Mouse (Mus musculus): ENCODE results near the gene Ankle2. TPM values are rescaled to one million over a fixed set of nuclear protein-coding genes. Genes with fewer than 3 reads are reported as not detected.

The Ankle2 gene
- total RNA-seq, 1 experiment, result 83.3 TPM

- H3K9me3 ChIP-seq (ENCODE audit: control insufficient read depth, insufficient read depth, low read depth, low read length), result no peaks in the 10 kb centered on the region
- no peaks in the 10 kb centered on the region for H3K4me1 ChIP-seq (ENCODE audit: control insufficient read depth in 2 of 2, insufficient read depth in 2 of 2, low read length in 2 of 2, poor library complexity in 1 of 2)
- no peak for TF ChIP-seq ZC3H11A (IDR thresholded peaks at IDR 0.05; ENCODE audit: borderline replicate concordance, low read depth, low read length)
- TF ChIP-seq CHD2 (IDR thresholded peaks at IDR 0.05; ENCODE audit: low read depth, low read length), result no peak
- TF ChIP-seq ZNF384 (IDR thresholded peaks at IDR 0.05; ENCODE audit: low read depth, low read length), result no peak
- TF ChIP-seq HCFC1 (IDR thresholded peaks at IDR 0.05; ENCODE audit: borderline replicate concordance, insufficient read depth, low read length), result no peak
- TF ChIP-seq MAFK (IDR thresholded peaks at IDR 0.05; ENCODE audit: insufficient read depth, low read depth, low read length), result no peak
- DNase-seq (ENCODE audit: low read depth, low spot score), result no peak
- H3K36me3 ChIP-seq (ENCODE audit: control insufficient read depth, insufficient read depth, low read length, poor library complexity, severe bottlenecking), result peaks cover 9% of the 10 kb centered on the region
- H3K9ac ChIP-seq (ENCODE audit: insufficient read depth, low read depth, low read length, poor library complexity, severe bottlenecking), result no peak overlapping the region
- in situ Hi-C loops (cut with MboI; ENCODE audit: low sequenced_read_pairs in 2 of 2, unreplicated experiment in 2 of 2), result no loop called here
- H3K27ac ChIP-seq (ENCODE audit: insufficient read depth, low read depth, low read length, poor library complexity, severe bottlenecking), result no peak overlapping the region
- no peak overlapping the region for H3K4me3 ChIP-seq (ENCODE audit: insufficient read depth in 1 of 2, low read depth in 1 of 2, low read length in 2 of 2, poor library complexity in 1 of 2, severe bottlenecking in 1 of 2)
Measured at GRCm38 (mm10) chr5:110211312-110211711, 19.5 kb upstream of the Ankle2 start.

GRCm38 (mm10) chr5:110216780-110217179, 14.0 kb upstream of the Ankle2 start:
- Histone ChIP-seq H3K4me3 (ENCODE audit: insufficient read depth in 1 of 2, low read depth in 1 of 2, low read length in 2 of 2, poor library complexity in 1 of 2, severe bottlenecking in 1 of 2) (no peak overlapping the region), H3K36me3 (ENCODE audit: control insufficient read depth, insufficient read depth, low read length, poor library complexity, severe bottlenecking) (peaks cover 2% of the 10 kb centered on the region; the same call in 1 of the 2 replicates)
- in situ Hi-C loops (cut with MboI; ENCODE audit: low sequenced_read_pairs in 2 of 2, unreplicated experiment in 2 of 2), result no loop called here

GRCm38 (mm10) chr5:110220331-110220730, 10.5 kb upstream of the Ankle2 start:
- TF ChIP-seq CHD2 (IDR thresholded peaks at IDR 0.05; ENCODE audit: low read depth, low read length), result no peak
- TF ChIP-seq ZC3H11A (IDR thresholded peaks at IDR 0.05; ENCODE audit: borderline replicate concordance, low read depth, low read length), result no peak
- no peak for TF ChIP-seq ZNF384 (IDR thresholded peaks at IDR 0.05; ENCODE audit: low read depth, low read length)
- no peak for TF ChIP-seq HCFC1 (IDR thresholded peaks at IDR 0.05; ENCODE audit: borderline replicate concordance, insufficient read depth, low read length)
- TF ChIP-seq MAFK (IDR thresholded peaks at IDR 0.05; ENCODE audit: insufficient read depth, low read depth, low read length), result no peak
- in situ Hi-C loops (cut with MboI; ENCODE audit: low sequenced_read_pairs in 2 of 2, unreplicated experiment in 2 of 2), result no loop called here
- no peak for DNase-seq (ENCODE audit: low read depth, low spot score)
- no peaks in the 10 kb centered on the region for H3K9me3 ChIP-seq (ENCODE audit: control insufficient read depth, insufficient read depth, low read depth, low read length)
- H3K36me3 ChIP-seq (ENCODE audit: control insufficient read depth, insufficient read depth, low read length, poor library complexity, severe bottlenecking), result peaks cover 8% of the 10 kb centered on the region
- H3K9ac ChIP-seq (ENCODE audit: insufficient read depth, low read depth, low read length, poor library complexity, severe bottlenecking), result no peak overlapping the region
- no peak overlapping the region for H3K4me3 ChIP-seq (ENCODE audit: insufficient read depth in 1 of 2, low read depth in 1 of 2, low read length in 2 of 2, poor library complexity in 1 of 2, severe bottlenecking in 1 of 2)
- H3K27ac ChIP-seq (ENCODE audit: insufficient read depth, low read depth, low read length, poor library complexity, severe bottlenecking), result no peak overlapping the region
- H3K4me1 ChIP-seq (ENCODE audit: control insufficient read depth in 2 of 2, insufficient read depth in 2 of 2, low read length in 2 of 2, poor library complexity in 1 of 2), result no peaks in the 10 kb centered on the region

More at GRCm38 (mm10) chr5:110216780-110217179, 14.0 kb upstream of the Ankle2 start:
- no peak overlapping the region for H3K9ac ChIP-seq (ENCODE audit: insufficient read depth, low read depth, low read length, poor library complexity, severe bottlenecking)
- no peaks in the 10 kb centered on the region for H3K9me3 ChIP-seq (ENCODE audit: control insufficient read depth, insufficient read depth, low read depth, low read length)
- TF ChIP-seq ZC3H11A (IDR thresholded peaks at IDR 0.05; ENCODE audit: borderline replicate concordance, low read depth, low read length), result no peak
- no peak for TF ChIP-seq CHD2 (IDR thresholded peaks at IDR 0.05; ENCODE audit: low read depth, low read length)
- TF ChIP-seq ZNF384 (IDR thresholded peaks at IDR 0.05; ENCODE audit: low read depth, low read length), result no peak
- TF ChIP-seq HCFC1 (IDR thresholded peaks at IDR 0.05; ENCODE audit: borderline replicate concordance, insufficient read depth, low read length), result no peak
- no peak for TF ChIP-seq MAFK (IDR thresholded peaks at IDR 0.05; ENCODE audit: insufficient read depth, low read depth, low read length)
- no peak for DNase-seq (ENCODE audit: low read depth, low spot score)
- no peaks in the 10 kb centered on the region for H3K4me1 ChIP-seq (ENCODE audit: control insufficient read depth in 2 of 2, insufficient read depth in 2 of 2, low read length in 2 of 2, poor library complexity in 1 of 2)
- H3K27ac ChIP-seq (ENCODE audit: insufficient read depth, low read depth, low read length, poor library complexity, severe bottlenecking), result no peak overlapping the region

GRCm38 (mm10) chr5:110222757-110223156, 8.0 kb upstream of the Ankle2 start:
- no peak for DNase-seq (ENCODE audit: low read depth, low spot score)
- in situ Hi-C loops (cut with MboI; ENCODE audit: low sequenced_read_pairs in 2 of 2, unreplicated experiment in 2 of 2), result no loop called here
- Histone ChIP-seq H3K9ac (ENCODE audit: insufficient read depth, low read depth, low read length, poor library complexity, severe bottlenecking) (no peak overlapping the region), H3K27ac (ENCODE audit: insufficient read depth, low read depth, low read length, poor library complexity, severe bottlenecking) (no peak overlapping the region), H3K36me3 (ENCODE audit: control insufficient read depth, insufficient read depth, low read length, poor library complexity, severe bottlenecking) (peaks cover 8% of the 10 kb centered on the region), H3K4me3 (ENCODE audit: insufficient read depth in 1 of 2, low read depth in 1 of 2, low read length in 2 of 2, poor library complexity in 1 of 2, severe bottlenecking in 1 of 2) (no peak overlapping the region), H3K4me1 (ENCODE audit: control insufficient read depth in 2 of 2, insufficient read depth in 2 of 2, low read length in 2 of 2, poor library complexity in 1 of 2) (no peaks in the 10 kb centered on the region), H3K9me3 (ENCODE audit: control insufficient read depth, insufficient read depth, low read depth, low read length) (no peaks in the 10 kb centered on the region)
- TF ChIP-seq HCFC1 (IDR thresholded peaks at IDR 0.05; ENCODE audit: borderline replicate concordance, insufficient read depth, low read length) (no peak), CHD2 (IDR thresholded peaks at IDR 0.05; ENCODE audit: low read depth, low read length) (no peak), ZC3H11A (IDR thresholded peaks at IDR 0.05; ENCODE audit: borderline replicate concordance, low read depth, low read length) (no peak), MAFK (IDR thresholded peaks at IDR 0.05; ENCODE audit: insufficient read depth, low read depth, low read length) (no peak)

GRCm38 (mm10) chr5:110225056-110225455, 5.7 kb upstream of the Ankle2 start:
- no peaks in the 10 kb centered on the region for H3K9me3 ChIP-seq (ENCODE audit: control insufficient read depth, insufficient read depth, low read depth, low read length)
- in situ Hi-C loops (cut with MboI; ENCODE audit: low sequenced_read_pairs in 2 of 2, unreplicated experiment in 2 of 2), result no loop called here

More at GRCm38 (mm10) chr5:110225056-110225455, 5.7 kb upstream of the Ankle2 start:
- Histone ChIP-seq H3K4me1 (ENCODE audit: control insufficient read depth in 2 of 2, insufficient read depth in 2 of 2, low read length in 2 of 2, poor library complexity in 1 of 2) (no peaks in the 10 kb centered on the region), H3K4me3 (ENCODE audit: insufficient read depth in 1 of 2, low read depth in 1 of 2, low read length in 2 of 2, poor library complexity in 1 of 2, severe bottlenecking in 1 of 2) (no peak overlapping the region), H3K9ac (ENCODE audit: insufficient read depth, low read depth, low read length, poor library complexity, severe bottlenecking) (no peak overlapping the region), H3K27ac (ENCODE audit: insufficient read depth, low read depth, low read length, poor library complexity, severe bottlenecking) (no peak overlapping the region), H3K36me3 (ENCODE audit: control insufficient read depth, insufficient read depth, low read length, poor library complexity, severe bottlenecking) (peaks cover 8% of the 10 kb centered on the region)
- DNase-seq (ENCODE audit: low read depth, low spot score), result no peak
- TF ChIP-seq CHD2 (IDR thresholded peaks at IDR 0.05; ENCODE audit: low read depth, low read length) (no peak), MAFK (IDR thresholded peaks at IDR 0.05; ENCODE audit: insufficient read depth, low read depth, low read length) (no peak), HCFC1 (IDR thresholded peaks at IDR 0.05; ENCODE audit: borderline replicate concordance, insufficient read depth, low read length) (no peak), ZC3H11A (IDR thresholded peaks at IDR 0.05; ENCODE audit: borderline replicate concordance, low read depth, low read length) (no peak), ZNF384 (IDR thresholded peaks at IDR 0.05; ENCODE audit: low read depth, low read length) (no peak)
